Mouse (Mus musculus) midbrain, embryonic 14.5 days (tissue): Measurements from ENCODE around the gene Trib2. TPM values are rescaled to one million over a fixed set of nuclear protein-coding genes. Genes with fewer than 3 reads are reported as not detected.

Source experiments
- ATAC-seq: fragments of 200-750 bp; cut with Nextera tagmentation; 2 replicates; pipeline ENCODE4 v1.8.0; 2017; ENCODE audit warnings: moderate number of reproducible peaks, moderate library complexity; ENCODE audit not compliant: low FRiP score, low TSS enrichment
- DNase-seq: peaks from one replicate; pipeline ENCODE4 v3.0.0-alpha.2; 2015
- H3K27ac ChIP-seq: fragments of 300-500 bp; sonication (generic); replicated peaks from 2 replicates; pipeline ENCODE4 v1.5.1; 2014; ENCODE audit warnings: mild to moderate bottlenecking, low read depth, low read length, moderate library complexity
- H3K27me3 ChIP-seq: fragments of 300-500 bp; sonication (generic); 2 replicates; pipeline ENCODE4 v1.6.1; 2014; ENCODE audit warnings: low read length, control low read depth, mixed read lengths; ENCODE audit not compliant: control insufficient read depth, insufficient read depth
- H3K36me3 ChIP-seq: fragments of 300-500 bp; sonication (generic); 2 replicates; pipeline ENCODE4 v1.6.1; 2014; ENCODE audit warnings: low read length, control low read depth; ENCODE audit not compliant: control insufficient read depth, insufficient read depth
- H3K4me1 ChIP-seq: fragments of 300-500 bp; sonication (generic); 2 replicates; pipeline ENCODE4 v1.6.1; 2014; ENCODE audit warnings: mild to moderate bottlenecking, antibody characterized with exemption, low read length, control low read depth; ENCODE audit not compliant: control insufficient read depth, insufficient read depth
- H3K4me2 ChIP-seq: fragments of 300-500 bp; sonication (generic); 2 replicates; pipeline ENCODE4 v1.6.1; 2014; ENCODE audit warnings: mild to moderate bottlenecking, low read length, moderate library complexity
- H3K4me3 ChIP-seq: fragments of 300-500 bp; sonication (generic); replicated peaks from 2 replicates; pipeline ENCODE4 v1.5.1; 2014; ENCODE audit warnings: low read depth, low read length
- H3K9ac ChIP-seq: fragments of 300-500 bp; sonication (generic); replicated peaks from 2 replicates; pipeline ENCODE4 v1.6.1; 2014; ENCODE audit warnings: mild to moderate bottlenecking, low read length, moderate library complexity
- H3K9me3 ChIP-seq: fragments of 300-500 bp; sonication (generic); 2 replicates; pipeline ENCODE4 v1.6.1; 2016; ENCODE audit warnings: low read length, control low read depth, mixed read lengths; ENCODE audit not compliant: control insufficient read depth
- WGBS: fragments of 180-500 bp; shearing (Covaris S2); extraction: QIAGEN DNeasy Blood & Tissue Kit; methylation state at CpG from one replicate; pipeline ENCODE4 v1.1.7; 2014; 5-methylcytosine and 5-hydroxymethylcytosine counted together
- polyA plus RNA-seq: library from polyadenylated mRNA; unstranded; fragments of >200 nt; fragmentation: Nextera tagmentation; extraction: Ambion mirVana; gene quantifications from 2 replicates; pipeline ENCODE4 v1.2.1, GENCODE M21; 2014

The Trib2 gene
- polyA plus RNA-seq: 130 and 167 TPM in 2 replicates

DNA sequence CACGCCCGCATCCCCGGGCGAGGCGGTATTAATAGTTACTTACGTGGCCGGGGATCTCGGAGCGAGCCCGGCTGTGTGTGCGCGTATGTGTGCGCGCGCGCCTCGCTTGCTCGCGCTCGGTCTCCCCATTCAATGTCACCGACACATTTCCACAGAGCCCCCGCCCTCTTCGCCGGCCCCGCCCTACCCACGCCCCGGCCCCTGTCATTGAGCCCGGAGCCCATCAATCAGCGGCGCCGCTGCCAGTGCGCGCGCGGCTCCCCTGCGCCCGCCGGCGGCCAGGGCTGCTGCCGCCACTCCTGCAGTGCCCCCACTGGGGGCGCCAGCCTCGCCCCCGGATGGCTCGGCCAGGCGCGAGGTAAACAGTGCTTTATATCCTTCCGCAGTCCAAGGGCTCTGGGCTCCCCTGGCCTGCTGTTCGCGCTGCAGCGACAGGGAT, at the start of gene Trib2:
Gene Trib2, minus strand, starts transcription at position 183 of the 439 bp plus-strand sequence.
- DNase-seq: peak; percentile 97
- no peaks in the 10 kb centered on the region for H3K9me3 ChIP-seq
- H3K4me2 ChIP-seq: peak within 1 kb of the TSS; percentile 78
- no peaks in the 10 kb centered on the region for H3K27me3 ChIP-seq
- WGBS: under 1% methylated on average over 50 of the region's 50 CpGs
- peak within 1 kb of the TSS; percentile 99 for H3K9ac ChIP-seq
- peak within 1 kb of the TSS; percentile 93 for H3K4me3 ChIP-seq
- peak within 1 kb of the TSS; percentile 98 for H3K27ac ChIP-seq
- H3K36me3 ChIP-seq: no peaks in the 10 kb centered on the region
- peak; percentile 93 for ATAC-seq
- peaks cover 5% of the 10 kb centered on the region; the same call in 1 of the 2 replicates for H3K4me1 ChIP-seq

DNA sequence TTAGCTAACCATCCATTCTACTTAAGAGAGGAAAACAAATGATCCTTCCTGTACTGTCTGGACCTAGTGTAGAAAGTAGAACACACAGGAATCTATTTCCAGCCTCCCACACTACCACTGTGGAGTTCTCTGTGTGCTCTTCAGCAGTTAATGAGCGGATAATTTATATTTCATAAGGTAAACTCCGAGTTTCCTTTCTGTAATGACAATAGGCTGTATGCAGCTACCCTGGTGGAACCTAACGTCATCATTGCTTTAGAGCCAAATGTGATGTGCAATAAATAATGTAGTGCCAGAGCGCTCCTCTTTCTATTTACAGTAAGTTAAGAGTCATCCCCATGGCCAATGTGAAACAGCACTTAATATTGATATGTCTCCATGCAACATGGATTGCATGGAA, 41.3 kb upstream of the Trib2 start:
- 88% methylated on average over 4 of the region's 4 CpGs for WGBS
- ATAC-seq: no peak

DNA sequence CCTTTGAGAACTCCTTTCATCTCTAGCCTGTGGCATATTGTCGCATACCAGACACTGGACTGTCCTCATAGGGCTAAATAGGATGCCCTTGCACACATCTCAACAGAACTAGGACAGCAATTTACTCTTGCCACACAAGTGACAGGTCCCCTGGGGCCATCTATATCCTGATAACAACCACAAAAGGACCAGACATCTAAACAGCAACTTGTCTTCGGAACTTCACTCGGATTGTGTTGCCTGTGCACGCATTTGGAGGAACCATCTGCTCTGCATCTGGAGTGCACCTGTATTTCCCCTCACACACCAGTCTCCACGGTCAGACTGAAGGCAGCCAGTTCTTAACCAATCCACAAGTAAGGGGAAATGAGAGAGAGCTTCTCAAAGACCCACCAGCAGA, 39.2 kb upstream of the Trib2 start:
- no peak for DNase-seq
- Histone ChIP-seq H3K4me3 (no peak overlapping the region), H3K9me3 (no peaks in the 10 kb centered on the region), H3K9ac (no peak overlapping the region), H3K27me3 (no peaks in the 10 kb centered on the region), H3K36me3 (no peaks in the 10 kb centered on the region), H3K4me1 (0 out of 2 replicates have a peak, but pooled peaks cover 10% of the 10 kb centered on the region), H3K27ac (no peak overlapping the region), H3K4me2 (no peak overlapping the region)
- WGBS: 94% methylated on average over 5 of the region's 5 CpGs
- ATAC-seq: no peak

More for the DNA sequence above, 41.3 kb upstream of the Trib2 start:
- no peak overlapping the region for H3K27ac ChIP-seq
- 0 out of 2 replicates have a peak, but pooled peaks cover 5% of the 10 kb centered on the region for H3K4me1 ChIP-seq
- H3K4me2 ChIP-seq: no peak overlapping the region
- no peak overlapping the region for H3K9ac ChIP-seq
- H3K9me3 ChIP-seq: no peaks in the 10 kb centered on the region
- H3K4me3 ChIP-seq: no peak overlapping the region
- no peak for DNase-seq
- H3K27me3 ChIP-seq: no peaks in the 10 kb centered on the region
- H3K36me3 ChIP-seq: no peaks in the 10 kb centered on the region

DNA sequence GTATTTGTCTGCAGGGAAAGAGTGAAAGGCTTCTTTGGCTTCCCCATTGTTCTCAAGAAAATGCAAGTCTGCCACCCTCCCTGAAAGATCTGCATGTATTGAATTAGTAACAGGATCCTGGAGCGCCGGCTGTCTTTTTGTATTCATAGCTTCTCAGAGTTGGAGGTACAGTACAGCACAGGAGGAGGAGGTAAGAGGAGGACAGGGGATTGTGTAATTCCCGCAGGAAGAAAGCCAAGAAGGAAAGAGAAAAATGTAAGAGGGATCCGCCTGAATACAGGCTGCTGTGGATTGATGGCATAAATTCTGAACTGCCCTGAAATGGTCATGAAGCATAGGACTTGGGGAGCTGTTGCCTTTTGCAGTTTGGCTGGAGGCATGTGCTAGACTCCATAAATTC, 36.1 kb upstream of the Trib2 start:
- DNase-seq (peak; percentile 17), ATAC-seq (no peak)
- H3K27ac ChIP-seq: no peak overlapping the region
- no peaks in the 10 kb centered on the region for H3K9me3 ChIP-seq
- 0 out of 2 replicates have a peak, but pooled peaks cover 10% of the 10 kb centered on the region for H3K4me1 ChIP-seq
- no peak overlapping the region for H3K4me3 ChIP-seq
- H3K27me3 ChIP-seq: no peaks in the 10 kb centered on the region
- H3K36me3 ChIP-seq: no peaks in the 10 kb centered on the region
- WGBS: 14% methylated on average over 4 of the region's 4 CpGs
- H3K4me2 ChIP-seq: no peak overlapping the region
- H3K9ac ChIP-seq: no peak overlapping the region

DNA sequence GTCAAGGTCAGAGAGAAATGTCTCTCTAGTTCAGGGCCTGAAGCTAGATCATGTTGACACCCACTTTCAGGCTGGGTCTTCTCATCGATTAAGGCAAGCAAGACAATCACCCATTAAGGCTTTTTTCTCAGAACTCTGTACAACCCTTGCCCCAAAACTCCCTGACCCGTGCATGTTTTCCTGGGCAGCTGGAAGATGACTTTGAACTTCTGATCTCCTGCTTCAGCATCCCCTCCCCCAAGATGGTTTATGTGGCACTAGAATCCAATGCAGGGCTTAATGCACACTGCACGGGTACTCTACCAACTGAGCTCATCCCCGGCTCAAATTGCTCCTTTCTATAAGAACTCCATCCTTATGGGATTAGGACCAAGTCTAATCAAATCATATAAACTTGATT, 35.3 kb upstream of the Trib2 start:
- H3K36me3 ChIP-seq: no peaks in the 10 kb centered on the region
- WGBS: 79% methylated on average over 4 of the region's 4 CpGs
- no peak overlapping the region for H3K4me3 ChIP-seq
- H3K4me1 ChIP-seq: 0 out of 2 replicates have a peak, but pooled peaks cover 10% of the 10 kb centered on the region
- no peak overlapping the region for H3K9ac ChIP-seq
- H3K27ac ChIP-seq: no peak overlapping the region
- no peak for ATAC-seq
- DNase-seq: no peak
- no peaks in the 10 kb centered on the region for H3K9me3 ChIP-seq
- no peak overlapping the region for H3K4me2 ChIP-seq
- H3K27me3 ChIP-seq: no peaks in the 10 kb centered on the region

DNA sequence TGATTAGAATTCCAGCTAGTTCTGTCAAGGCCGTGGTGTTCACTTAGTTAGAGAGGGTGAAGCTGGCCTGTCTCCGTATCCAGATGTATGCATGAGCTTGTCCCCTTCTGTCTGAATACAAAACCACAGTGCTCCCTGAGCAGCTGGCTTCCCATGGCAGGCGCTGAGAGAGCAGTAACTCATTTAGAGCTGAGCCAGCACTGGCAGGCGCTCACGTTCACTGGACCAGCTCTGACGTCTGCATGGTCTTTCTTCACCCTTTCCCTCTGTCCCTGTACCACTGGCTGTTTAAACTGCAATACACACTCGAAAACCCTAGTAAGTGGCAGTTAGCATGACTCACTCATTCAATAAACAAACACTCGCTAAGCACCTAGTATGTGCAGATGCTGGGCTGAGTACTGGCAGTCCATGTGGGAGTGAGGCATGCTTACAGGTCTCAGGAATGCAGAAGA, 33.7 kb upstream of the Trib2 start:
- no peak for DNase-seq
- H3K36me3 ChIP-seq: no peaks in the 10 kb centered on the region

DNA sequence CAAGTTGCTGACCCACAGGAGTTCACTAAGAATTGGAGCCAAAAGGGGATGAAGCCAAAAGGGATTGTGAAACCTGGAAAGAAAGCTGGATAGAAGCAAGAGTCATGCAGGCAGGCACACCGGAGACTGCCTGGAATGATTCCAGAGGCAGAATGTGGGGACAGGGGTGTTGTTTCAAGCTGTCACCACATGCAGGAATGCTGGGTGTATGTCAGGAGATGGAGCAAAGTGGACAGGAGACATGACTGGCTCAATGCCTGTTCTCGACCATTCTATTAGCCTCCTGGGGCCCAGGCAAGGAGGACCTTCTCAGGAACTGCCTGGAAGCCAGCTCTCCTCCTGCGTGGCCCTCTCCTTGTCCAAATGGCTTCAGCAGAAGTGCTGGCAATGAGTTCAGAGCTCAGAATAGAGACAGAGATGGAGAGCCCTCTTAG, 33.2 kb upstream of the Trib2 start:
- DNase-seq (no peak), ATAC-seq (no peak)
- Histone ChIP-seq H3K4me3 (no peak overlapping the region), H3K36me3 (no peaks in the 10 kb centered on the region), H3K4me2 (no peak overlapping the region), H3K27ac (no peak overlapping the region), H3K27me3 (no peaks in the 10 kb centered on the region), H3K4me1 (0 out of 2 replicates have a peak, but pooled peaks cover 10% of the 10 kb centered on the region), H3K9ac (no peak overlapping the region), H3K9me3 (no peaks in the 10 kb centered on the region)
- 86% methylated on average over 3 of the region's 3 CpGs for WGBS

More for the DNA sequence above, 33.7 kb upstream of the Trib2 start:
- Histone ChIP-seq H3K4me1 (0 out of 2 replicates have a peak, but pooled peaks cover 10% of the 10 kb centered on the region), H3K4me2 (no peak overlapping the region), H3K27ac (no peak overlapping the region), H3K9me3 (no peaks in the 10 kb centered on the region), H3K27me3 (no peaks in the 10 kb centered on the region), H3K4me3 (no peak overlapping the region), H3K9ac (no peak overlapping the region)
- 80% methylated on average over 8 of the region's 8 CpGs for WGBS
- no peak for ATAC-seq

DNA sequence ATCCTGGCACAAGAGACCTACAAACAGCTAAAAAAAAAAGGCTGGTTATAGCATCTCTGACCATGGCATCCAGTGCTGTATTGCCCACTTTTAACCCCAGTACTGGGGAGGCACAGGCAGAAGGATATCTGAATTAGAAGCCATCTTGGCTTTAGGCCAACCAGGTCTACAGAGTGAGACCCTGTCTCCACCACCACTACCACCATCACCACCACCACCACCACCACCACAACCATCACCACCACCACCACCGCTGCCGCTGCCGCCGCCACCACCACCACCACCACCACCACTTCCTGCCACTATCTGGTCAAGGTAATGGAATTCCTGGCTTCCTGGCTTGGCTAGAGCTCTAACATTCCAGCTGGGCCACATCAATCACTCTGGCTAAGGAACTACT, 31.7 kb upstream of the Trib2 start:
- Histone ChIP-seq H3K27me3 (no peaks in the 10 kb centered on the region), H3K4me2 (no peak overlapping the region), H3K9ac (no peak overlapping the region), H3K4me1 (0 out of 2 replicates have a peak, but pooled peaks cover 9% of the 10 kb centered on the region), H3K27ac (no peak overlapping the region), H3K4me3 (no peak overlapping the region), H3K36me3 (no peaks in the 10 kb centered on the region), H3K9me3 (no peaks in the 10 kb centered on the region)
- DNase-seq (no peak), ATAC-seq (no peak)
- 95% methylated on average over 4 of the region's 4 CpGs for WGBS

DNA sequence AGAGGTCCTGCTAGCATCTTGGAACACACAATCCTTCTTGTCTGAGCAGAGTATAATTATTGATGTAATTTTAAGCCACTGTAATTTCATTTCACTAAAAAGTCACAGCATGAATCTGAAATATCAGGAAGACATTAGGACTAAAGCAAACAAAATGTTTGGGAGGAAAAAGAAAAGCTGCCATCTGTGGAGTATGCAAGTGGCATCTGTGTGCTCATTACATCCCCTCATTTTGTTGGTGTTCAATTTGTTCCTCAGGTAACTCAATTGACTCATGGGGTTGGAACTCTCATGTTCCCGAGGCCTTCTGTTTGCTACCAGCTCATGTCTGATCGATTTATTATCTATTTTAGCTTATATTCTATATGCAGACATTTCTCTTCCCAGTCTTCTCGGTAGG, 28.0 kb upstream of the Trib2 start:
- ATAC-seq (no peak), DNase-seq (no peak)
- 81% methylated on average over 3 of the region's 3 CpGs for WGBS
- no peak overlapping the region for H3K4me3 ChIP-seq
- no peak overlapping the region for H3K4me2 ChIP-seq
- no peaks in the 10 kb centered on the region for H3K9me3 ChIP-seq
- no peaks in the 10 kb centered on the region for H3K4me1 ChIP-seq
- H3K27me3 ChIP-seq: no peaks in the 10 kb centered on the region
- no peak overlapping the region for H3K27ac ChIP-seq
- H3K36me3 ChIP-seq: no peaks in the 10 kb centered on the region
- no peak overlapping the region for H3K9ac ChIP-seq
